Mouse (Mus musculus) embryonic facial prominence, embryonic 10.5 days (tissue): ENCODE results near the gene Fabp7. TPM values are rescaled to one million over a fixed set of nuclear protein-coding genes. Genes with fewer than 3 reads are reported as not detected.

Experiments
- DNase-seq: peaks from one replicate; pipeline ENCODE4 v3.0.0-alpha.2; 2017; ENCODE audit warnings: low spot score
- H3K27ac ChIP-seq: fragments of 300-500 bp; sonication (generic); replicated peaks from 2 replicates; pipeline ENCODE4 v1.5.1; 2016; ENCODE audit warnings: mild to moderate bottlenecking
- H3K27me3 ChIP-seq: fragments of 300-500 bp; sonication (generic); replicated peaks from 2 replicates; pipeline ENCODE4 v1.6.1; 2016; ENCODE audit warnings: low read depth, mild to moderate bottlenecking; ENCODE audit not compliant: poor library complexity, severe bottlenecking
- H3K36me3 ChIP-seq: fragments of 300-500 bp; sonication (generic); replicated peaks from 2 replicates; pipeline ENCODE4 v1.6.1; 2016; ENCODE audit warnings: mild to moderate bottlenecking, moderate library complexity
- H3K4me1 ChIP-seq: fragments of 300-500 bp; sonication (generic); 2 replicates; pipeline ENCODE4 v1.6.1; 2016
- H3K4me3 ChIP-seq: fragments of 300-500 bp; sonication (generic); 2 replicates; pipeline ENCODE4 v1.5.1; 2016; ENCODE audit warnings: mild to moderate bottlenecking, moderate library complexity
- H3K9me3 ChIP-seq: fragments of 300-500 bp; sonication (generic); 2 replicates; pipeline ENCODE4 v1.6.1; 2016; ENCODE audit warnings: mild to moderate bottlenecking
- WGBS: fragments of 180-500 bp; shearing (Covaris S2); methylation state at CpG from one replicate; pipeline ENCODE4 v1.1.7; 2016; 5-methylcytosine and 5-hydroxymethylcytosine counted together
- polyA plus RNA-seq: library from polyadenylated mRNA; unstranded; fragments of >200 nt; fragmentation: Nextera tagmentation; extraction: Ambion mirVana; gene quantifications from 2 replicates; pipeline ENCODE4 v1.2.1, GENCODE M21; 2016

Fabp7 gene
- 125 and 129 TPM in 2 replicates for polyA plus RNA-seq

- 20% methylated on average over 7 of the region's 7 CpGs for WGBS
- Histone ChIP-seq H3K4me3 (peak within 1 kb of the TSS; percentile 48), H3K4me1 (peaks cover 21% of the 10 kb centered on the region), H3K27me3 (peaks cover 7% of the 10 kb centered on the region; the same call in 1 of the 2 replicates), H3K27ac (peak within 1 kb of the TSS; percentile 73), H3K9me3 (no peaks in the 10 kb centered on the region), H3K36me3 (no peaks in the 10 kb centered on the region)
- no peak for DNase-seq
Measured at GRCm38 (mm10) chr10:57784876-57785150, at the start of gene Fabp7. Gene Fabp7 (plus strand): TSS chr10:57784881.

DNA sequence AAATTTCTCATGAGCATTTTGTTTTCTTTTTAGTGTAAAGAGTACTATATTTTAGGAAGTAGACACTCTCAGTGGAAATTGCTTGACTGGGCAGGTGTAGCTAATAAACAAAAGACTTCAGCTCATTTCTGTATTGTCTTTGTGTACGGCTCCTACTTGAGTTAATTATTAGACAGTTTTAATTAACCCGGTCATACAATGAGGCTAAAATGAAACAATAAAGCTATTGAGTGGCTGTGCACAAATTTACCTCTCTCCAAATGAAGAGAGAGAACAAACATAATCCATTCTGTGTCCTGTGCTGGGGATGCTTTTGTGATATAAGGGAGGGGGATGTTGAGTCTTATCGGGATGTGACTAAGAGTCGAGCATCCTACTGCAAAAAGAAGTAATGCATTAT is 43.9 kb upstream of the Fabp7 start:
- DNase-seq: no peak
- Histone ChIP-seq H3K27me3 (no peaks in the 10 kb centered on the region; the same call in 1 of the 2 replicates), H3K36me3 (no peaks in the 10 kb centered on the region), H3K4me3 (no peak overlapping the region), H3K4me1 (no peaks in the 10 kb centered on the region), H3K9me3 (no peaks in the 10 kb centered on the region), H3K27ac (no peak overlapping the region)
- 82% methylated on average over 4 of the region's 4 CpGs for WGBS

DNA sequence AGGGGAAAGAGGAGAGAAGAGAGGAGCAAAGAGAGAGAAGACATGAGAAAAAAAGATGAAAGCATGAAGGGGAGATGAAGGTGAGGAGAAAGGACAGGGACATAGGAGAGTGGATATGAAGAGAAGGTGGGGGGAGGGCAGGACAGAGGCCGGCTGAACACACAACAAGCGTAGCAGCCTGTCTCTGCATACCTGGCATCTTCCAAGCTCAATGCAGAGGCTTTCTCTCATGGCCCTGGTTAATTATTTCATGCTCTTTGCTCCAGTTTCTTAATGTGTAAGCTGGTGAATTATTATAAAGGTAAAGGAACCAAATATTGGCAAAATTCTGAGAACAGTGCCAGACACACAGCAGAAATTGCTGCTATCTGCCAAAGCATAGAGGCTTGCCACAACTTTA is 43.3 kb upstream of the Fabp7 start:
- Histone ChIP-seq H3K27ac (no peak overlapping the region), H3K4me3 (no peak overlapping the region), H3K27me3 (no peaks in the 10 kb centered on the region; the same call in 1 of the 2 replicates), H3K4me1 (no peaks in the 10 kb centered on the region), H3K9me3 (no peaks in the 10 kb centered on the region), H3K36me3 (no peaks in the 10 kb centered on the region)
- 54% methylated on average over 2 of the region's 2 CpGs for WGBS
- no peak for DNase-seq

DNA sequence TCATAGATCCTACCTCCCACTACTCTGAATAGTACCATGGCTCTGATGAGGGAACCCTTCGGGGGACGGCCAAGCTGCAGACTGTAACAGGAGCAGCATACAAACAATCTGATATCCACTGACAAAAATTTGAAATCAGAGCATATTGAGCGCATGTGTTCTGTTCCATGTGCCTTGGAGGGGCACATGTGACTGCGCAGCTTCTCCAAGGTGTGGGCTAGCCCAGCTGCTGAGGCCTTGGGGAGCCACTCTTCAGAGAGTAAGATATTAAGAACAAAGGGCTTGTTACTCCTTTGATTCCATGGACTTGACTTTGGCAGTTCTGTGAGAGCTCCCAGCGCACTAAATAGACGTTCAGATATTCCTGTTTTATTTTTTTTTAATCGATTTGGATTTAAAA is 41.6 kb upstream of the Fabp7 start:
- no peak overlapping the region for H3K27ac ChIP-seq

GRCm38 (mm10) chr10:57743606-57744016 is 41.1 kb upstream of the Fabp7 start:
- no peak overlapping the region for H3K27ac ChIP-seq
- H3K36me3 ChIP-seq: no peaks in the 10 kb centered on the region
- no peaks in the 10 kb centered on the region for H3K4me1 ChIP-seq
- H3K27me3 ChIP-seq: no peaks in the 10 kb centered on the region; the same call in 1 of the 2 replicates
- 8% methylated on average over 6 of the region's 6 CpGs for WGBS
- DNase-seq: peak; percentile 39
- no peaks in the 10 kb centered on the region for H3K9me3 ChIP-seq
- peak overlapping the region; percentile 43 for H3K4me3 ChIP-seq

More for the DNA sequence above, 41.6 kb upstream of the Fabp7 start:
- Histone ChIP-seq H3K4me3 (no peak overlapping the region), H3K27me3 (no peaks in the 10 kb centered on the region; the same call in 1 of the 2 replicates), H3K4me1 (no peaks in the 10 kb centered on the region), H3K36me3 (no peaks in the 10 kb centered on the region), H3K9me3 (no peaks in the 10 kb centered on the region)
- WGBS: 67% methylated on average over 7 of the region's 7 CpGs
- DNase-seq: no peak

- H3K36me3 ChIP-seq: no peaks in the 10 kb centered on the region
- no peak overlapping the region for H3K27ac ChIP-seq
- no peak for DNase-seq
- WGBS: 39% methylated on average over 2 of the region's 2 CpGs
- H3K4me3 ChIP-seq: no peak overlapping the region
- H3K9me3 ChIP-seq: no peaks in the 10 kb centered on the region
- no peaks in the 10 kb centered on the region; the same call in 1 of the 2 replicates for H3K27me3 ChIP-seq
- no peaks in the 10 kb centered on the region for H3K4me1 ChIP-seq
Measured at GRCm38 (mm10) chr10:57744128-57744765, 40.4 kb upstream of the Fabp7 start.

DNA sequence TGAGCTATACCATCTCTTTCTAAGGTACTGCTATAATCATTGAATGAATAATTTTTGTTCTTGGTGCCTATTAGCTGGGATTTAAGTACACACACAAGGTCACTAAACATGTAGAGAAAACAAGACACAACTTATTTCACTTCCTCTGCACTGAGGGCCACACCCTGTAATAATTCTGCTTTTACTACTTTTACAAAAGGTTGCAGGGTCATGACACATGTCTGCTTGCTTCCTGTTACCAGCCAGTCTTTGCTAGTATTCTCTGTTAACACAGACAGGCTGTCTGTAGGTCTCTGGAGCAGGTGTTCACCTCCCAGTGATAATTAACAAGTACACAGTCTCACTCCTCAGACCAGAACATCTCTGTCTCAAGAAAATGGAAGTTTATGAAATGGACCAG is 39.2 kb upstream of the Fabp7 start:
- Histone ChIP-seq H3K27ac (no peak overlapping the region), H3K4me3 (no peak overlapping the region), H3K27me3 (no peaks in the 10 kb centered on the region; the same call in 1 of the 2 replicates), H3K4me1 (no peaks in the 10 kb centered on the region), H3K36me3 (no peaks in the 10 kb centered on the region), H3K9me3 (no peaks in the 10 kb centered on the region)
- DNase-seq: no peak

DNA sequence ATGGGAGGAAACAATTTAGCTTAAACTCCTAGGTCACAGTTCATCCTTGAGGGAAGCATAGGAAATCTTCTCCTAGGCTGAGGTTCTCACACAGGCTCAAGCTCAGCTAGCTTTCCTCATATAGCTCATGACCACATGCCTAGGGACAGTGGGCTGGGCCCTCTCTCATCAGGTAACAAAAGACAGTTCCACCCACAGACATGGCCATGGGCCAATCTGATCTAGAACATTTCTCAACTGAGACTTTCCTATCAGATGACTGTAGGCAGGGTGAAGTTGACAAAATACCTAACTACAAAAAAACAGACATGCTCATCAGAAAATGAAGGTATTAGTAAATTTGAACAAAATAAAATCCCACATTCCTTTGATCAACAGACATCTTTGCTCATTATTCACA is 37.6 kb upstream of the Fabp7 start:
- Histone ChIP-seq H3K9me3 (no peaks in the 10 kb centered on the region), H3K27ac (no peak overlapping the region), H3K4me3 (no peak overlapping the region), H3K36me3 (no peaks in the 10 kb centered on the region), H3K27me3 (no peaks in the 10 kb centered on the region), H3K4me1 (no peaks in the 10 kb centered on the region)
- DNase-seq: no peak

DNA sequence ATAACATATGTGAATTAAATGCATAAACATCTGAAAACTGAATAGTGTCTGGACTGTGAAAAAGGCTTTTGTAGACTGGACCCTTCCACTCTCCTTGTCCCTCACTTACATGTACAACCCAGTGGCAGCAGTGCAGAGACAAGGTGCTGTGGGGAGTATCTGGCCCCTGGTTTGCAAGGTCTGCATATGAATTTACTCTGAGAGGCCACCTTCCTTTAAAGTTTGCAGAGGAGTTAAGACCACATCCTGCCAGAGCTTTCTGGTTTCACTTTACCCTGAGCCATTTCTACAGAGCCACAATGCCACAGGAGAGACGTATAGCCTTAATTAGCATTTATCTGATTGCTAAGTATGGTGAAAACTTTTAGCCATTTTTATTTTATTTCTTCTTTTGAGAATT is 31.3 kb upstream of the Fabp7 start:
- Histone ChIP-seq H3K9me3 (no peaks in the 10 kb centered on the region), H3K4me3 (no peak overlapping the region), H3K4me1 (no peaks in the 10 kb centered on the region), H3K36me3 (no peaks in the 10 kb centered on the region), H3K27me3 (no peaks in the 10 kb centered on the region), H3K27ac (no peak overlapping the region)
- no peak for DNase-seq
- WGBS: 82% methylated on average over 1 of the region's 1 CpGs

- DNase-seq: no peak
- H3K4me1 ChIP-seq: no peaks in the 10 kb centered on the region
- H3K36me3 ChIP-seq: no peaks in the 10 kb centered on the region
- H3K4me3 ChIP-seq: no peak overlapping the region
- H3K27me3 ChIP-seq: no peaks in the 10 kb centered on the region
- H3K9me3 ChIP-seq: no peaks in the 10 kb centered on the region
- WGBS: 87% methylated on average over 2 of the region's 2 CpGs
- H3K27ac ChIP-seq: no peak overlapping the region
Measured at GRCm38 (mm10) chr10:57755201-57755736, 29.4 kb upstream of the Fabp7 start.

- 92% methylated on average over 2 of the region's 2 CpGs for WGBS
- no peaks in the 10 kb centered on the region for H3K36me3 ChIP-seq
Measured at GRCm38 (mm10) chr10:57758999-57759398, 25.7 kb upstream of the Fabp7 start.

GRCm38 (mm10) chr10:57760694-57761093 is 24.0 kb upstream of the Fabp7 start:
- no peaks in the 10 kb centered on the region for H3K36me3 ChIP-seq
- no peak for DNase-seq
- H3K9me3 ChIP-seq: no peaks in the 10 kb centered on the region
- no peak overlapping the region for H3K27ac ChIP-seq
- no peaks in the 10 kb centered on the region for H3K4me1 ChIP-seq
- H3K27me3 ChIP-seq: no peaks in the 10 kb centered on the region
- 74% methylated on average over 3 of the region's 3 CpGs for WGBS
- H3K4me3 ChIP-seq: no peak overlapping the region

More at GRCm38 (mm10) chr10:57758999-57759398, 25.7 kb upstream of the Fabp7 start:
- no peak for DNase-seq
- no peak overlapping the region for H3K27ac ChIP-seq
- no peak overlapping the region for H3K4me3 ChIP-seq
- H3K4me1 ChIP-seq: no peaks in the 10 kb centered on the region
- H3K9me3 ChIP-seq: no peaks in the 10 kb centered on the region
- no peaks in the 10 kb centered on the region for H3K27me3 ChIP-seq

DNA sequence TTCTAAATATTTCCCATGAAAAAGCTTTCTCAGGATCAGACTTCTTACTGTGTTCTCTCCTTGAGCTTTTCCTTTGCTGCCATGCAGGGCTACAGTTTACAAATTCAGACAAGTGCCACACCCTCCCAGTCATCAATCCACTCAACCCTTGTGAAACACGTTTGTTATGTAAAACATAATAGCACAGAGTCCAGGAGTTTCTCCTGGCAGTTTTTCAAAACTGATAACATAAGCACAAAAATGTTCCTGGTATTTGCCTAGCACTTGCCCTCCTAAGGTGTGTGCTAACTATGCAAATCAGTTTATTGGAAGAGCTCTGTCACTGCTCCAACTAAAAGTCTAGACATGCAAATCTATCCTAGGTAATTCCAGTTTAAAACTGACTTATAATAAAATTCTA is 21.6 kb upstream of the Fabp7 start:
- DNase-seq: no peak
- Histone ChIP-seq H3K9me3 (no peaks in the 10 kb centered on the region), H3K4me1 (no peaks in the 10 kb centered on the region), H3K27ac (no peak overlapping the region), H3K36me3 (no peaks in the 10 kb centered on the region), H3K4me3 (no peak overlapping the region), H3K27me3 (no peaks in the 10 kb centered on the region)
- 64% methylated on average over 1 of the region's 1 CpGs for WGBS
